Mouse (Mus musculus) stomach, postnatal 0 days (tissue): ENCODE measurements around the gene Exosc6.

Source experiments
- CTCF ChIP-seq: IDR thresholded peaks from 2 replicates; pipeline ENCODE4 v1.5.1; 2016; ENCODE audit warnings: antibody characterized with exemption, low read depth, mild to moderate bottlenecking, moderate library complexity
- EP300 ChIP-seq: optimal IDR thresholded peaks from 2 replicates; pipeline ENCODE3; 2016; ENCODE audit warnings: antibody characterized with exemption

DNA sequence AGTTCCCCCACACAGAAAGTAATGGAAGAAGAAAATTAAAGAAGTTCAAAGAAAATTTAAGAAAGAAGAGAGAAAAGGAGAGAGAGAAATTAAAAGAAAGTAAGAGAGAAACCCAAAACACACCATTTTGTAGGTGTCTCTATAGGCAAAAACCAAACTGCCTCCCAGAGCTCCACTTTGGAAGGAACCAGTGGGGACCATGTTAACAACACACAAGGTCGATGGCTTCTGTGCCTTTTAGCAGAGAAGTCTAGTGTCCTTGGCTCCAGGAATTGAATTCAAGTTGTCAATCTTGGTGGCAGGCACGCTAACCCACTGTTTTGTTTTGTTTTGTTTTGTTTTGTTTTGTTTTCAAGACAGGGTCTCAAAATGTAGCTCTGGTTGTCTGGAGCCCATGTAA, 6.8 kb downstream of the Exosc6 start:
- no peak for TF ChIP-seq CTCF
- no peak for TF ChIP-seq EP300
